Mouse (Mus musculus) C2C12 (cell line): ENCODE results near the gene Fhl1. TPM values are rescaled to one million over a fixed set of nuclear protein-coding genes. Genes with fewer than 3 reads are reported as not detected.

Experiments
- H3K27me3 ChIP-seq: one replicate; pipeline ENCODE4 v1.6.1; 2011; ENCODE audit not compliant: control insufficient read depth, insufficient read depth, insufficient read length
- H3K36me3 ChIP-seq: one replicate; pipeline ENCODE4 v1.6.1; 2011; ENCODE audit not compliant: control insufficient read depth, insufficient read depth
- H3K4me3 ChIP-seq: one replicate; pipeline ENCODE4 v1.5.1; 2011; ENCODE audit warnings: mild to moderate bottlenecking, control low read depth; ENCODE audit not compliant: poor library complexity, insufficient read depth, severe bottlenecking
- H3K79me2 ChIP-seq: one replicate; pipeline ENCODE4 v1.6.1; 2011; ENCODE audit not compliant: control insufficient read depth, insufficient read depth
- H3K79me3 ChIP-seq: one replicate; pipeline ENCODE4 v1.6.1; 2011; ENCODE audit warnings: low read depth, control low read depth
- H3ac ChIP-seq: one replicate; pipeline ENCODE3; 2011; ENCODE audit warnings: low read depth; ENCODE audit not compliant: control insufficient read depth, insufficient read length
- CEBPB ChIP-seq: IDR thresholded peaks from one replicate; pipeline ENCODE4 v1.6.1; 2011; ENCODE audit warnings: low read depth, mild to moderate bottlenecking, control low read depth, moderate library complexity
- CTCF ChIP-seq: IDR thresholded peaks from one replicate; pipeline ENCODE4 v1.5.1; 2011; ENCODE audit not compliant: control insufficient read depth, insufficient read depth, insufficient read length
- FOSL1 ChIP-seq: IDR thresholded peaks from one replicate; pipeline ENCODE4 v1.8.0; 2011; ENCODE audit warnings: mild to moderate bottlenecking, low read length; ENCODE audit not compliant: poor library complexity, insufficient read depth, severe bottlenecking
- MAX ChIP-seq: IDR thresholded peaks from one replicate; pipeline ENCODE4 v1.6.1; 2011; ENCODE audit warnings: mild to moderate bottlenecking, control low read depth
- MYOD1 ChIP-seq: IDR thresholded peaks from one replicate; pipeline ENCODE4 v1.6.1; 2011; ENCODE audit warnings: low read depth; ENCODE audit not compliant: control insufficient read depth, insufficient read length
- MYOG ChIP-seq: IDR thresholded peaks from one replicate; pipeline ENCODE4 v1.6.1; 2011; ENCODE audit not compliant: control insufficient read depth, insufficient read length; ENCODE audit errors: extremely low read depth
- USF1 ChIP-seq: IDR thresholded peaks from one replicate; pipeline ENCODE4 v1.6.1; 2011; ENCODE audit warnings: low read depth, mild to moderate bottlenecking, control low read depth, moderate library complexity
- polyA plus RNA-seq: library from polyadenylated mRNA; unstranded; fragments of >200 nt; fragmentation: generic; extraction: Trizol; gene quantifications from one replicate; pipeline ENCODE4 v1.2.1, GENCODE M21; 2012; ENCODE audit warnings: missing spikeins

The Fhl1 gene
- polyA plus RNA-seq, 1 experiment, result 42.8 TPM

- TF ChIP-seq FOSL1 (no peak), MAX (no peak), CEBPB (no peak), MYOG (no peak), CTCF (no peak)
Measured at GRCm38 (mm10) chrX:56712666-56713065, 18.9 kb upstream of the Fhl1 start.

GRCm38 (mm10) chrX:56722559-56722958 lies 9.0 kb upstream of the Fhl1 start:
- Histone ChIP-seq H3K79me2 (no peaks in the 10 kb centered on the region), H3K27me3 (no peaks in the 10 kb centered on the region), H3K36me3 (no peaks in the 10 kb centered on the region), H3K4me3 (no peak overlapping the region), H3K79me3 (no peaks in the 10 kb centered on the region), H3ac (no peak overlapping the region)
- no peak for TF ChIP-seq MAX
- TF ChIP-seq FOSL1, result no peak

More at GRCm38 (mm10) chrX:56712666-56713065, 18.9 kb upstream of the Fhl1 start:
- H3K4me3 ChIP-seq, result no peak overlapping the region
- no peaks in the 10 kb centered on the region for H3K79me3 ChIP-seq
- H3ac ChIP-seq, result no peak overlapping the region
- no peaks in the 10 kb centered on the region for H3K27me3 ChIP-seq
- no peaks in the 10 kb centered on the region for H3K36me3 ChIP-seq
- no peaks in the 10 kb centered on the region for H3K79me2 ChIP-seq

- no peaks in the 10 kb centered on the region for H3K27me3 ChIP-seq
- no peaks in the 10 kb centered on the region for H3K79me3 ChIP-seq
- H3K79me2 ChIP-seq, result no peaks in the 10 kb centered on the region
- no peak overlapping the region for H3K4me3 ChIP-seq
- H3ac ChIP-seq, result no peak overlapping the region
- TF ChIP-seq MYOD1, result no peak
- TF ChIP-seq CTCF, result no peak
- TF ChIP-seq MYOG, result no peak
- TF ChIP-seq FOSL1, result no peak
- TF ChIP-seq USF1, result no peak
- TF ChIP-seq MAX, result no peak
- TF ChIP-seq CEBPB, result no peak
- no peaks in the 10 kb centered on the region for H3K36me3 ChIP-seq
Measured at GRCm38 (mm10) chrX:56728507-56728906, 3.1 kb upstream of the Fhl1 start.

GRCm38 (mm10) chrX:56730828-56731305 lies 720 bp upstream of the Fhl1 start:
- no peaks in the 10 kb centered on the region for H3K79me2 ChIP-seq
- H3K27me3 ChIP-seq, result no peaks in the 10 kb centered on the region
- H3K36me3 ChIP-seq, result no peaks in the 10 kb centered on the region
- H3K79me3 ChIP-seq, result no peaks in the 10 kb centered on the region
- H3K4me3 ChIP-seq, result no peak overlapping the region
- peak overlapping the region; percentile 69 for H3ac ChIP-seq
- no peak for TF ChIP-seq MAX
- TF ChIP-seq MYOG, result no peak
- no peak for TF ChIP-seq FOSL1
- TF ChIP-seq MYOD1, result no peak
- no peak for TF ChIP-seq CTCF
- TF ChIP-seq USF1, result no peak
- no peak for TF ChIP-seq CEBPB

- Histone ChIP-seq H3K79me3 (no peaks in the 10 kb centered on the region), H3ac (peak overlapping the region; percentile 60), H3K79me2 (no peaks in the 10 kb centered on the region), H3K4me3 (peak overlapping the region; percentile 21), H3K36me3 (no peaks in the 10 kb centered on the region), H3K27me3 (no peaks in the 10 kb centered on the region)
- TF ChIP-seq CTCF (no peak), MYOG (no peak)
Measured at GRCm38 (mm10) chrX:56732401-56732800, 814 bp downstream of the Fhl1 start.

- no peaks in the 10 kb centered on the region for H3K27me3 ChIP-seq
- no peaks in the 10 kb centered on the region for H3K79me2 ChIP-seq
- TF ChIP-seq FOSL1, result no peak
- TF ChIP-seq CEBPB, result no peak
- TF ChIP-seq CTCF, result no peak
- no peak for TF ChIP-seq MAX
- TF ChIP-seq USF1, result no peak
- TF ChIP-seq MYOD1, result no peak
- no peak for TF ChIP-seq MYOG
Measured at GRCm38 (mm10) chrX:56734436-56734835, 2.8 kb downstream of the Fhl1 start.

More at GRCm38 (mm10) chrX:56734436-56734835, 2.8 kb downstream of the Fhl1 start:
- Histone ChIP-seq H3K4me3 (no peak overlapping the region), H3ac (no peak overlapping the region), H3K79me3 (no peaks in the 10 kb centered on the region), H3K36me3 (no peaks in the 10 kb centered on the region)
